Mouse (Mus musculus) erythroblast, adult 5-6 weeks (primary cell): ENCODE measurements around the gene Chuk. TPM values are rescaled to one million over a fixed set of nuclear protein-coding genes. Genes with fewer than 3 reads are reported as not detected.

Source experiments
- ATAC-seq: replicated peaks from 2 replicates; pipeline ENCODE4 v1.8.0; 2016; ENCODE audit warnings: moderate number of reproducible peaks, mild to moderate bottlenecking, moderate TSS enrichment, inconsistent platforms; ENCODE audit not compliant: poor library complexity, low FRiP score, severe bottlenecking
- total RNA-seq, 2 experiments: library from RNA; stranded (forward) in 1 of 2; stranded (reverse) in 1 of 2; fragments of 150-400 nt in 1 of 2; fragments of 200-764, 138-1000 nt in 1 of 2; gene quantifications; 2 replicates each; pipeline versions ENCODE4 v1.2.3 to v1.2.4; 2015 to 2017; ENCODE audit warnings: low replicate concordance in 2 of 2

Gene Chuk
- total RNA-seq, 2 experiments from 2014 or later, result 19.0 to 46.2 TPM

DNA sequence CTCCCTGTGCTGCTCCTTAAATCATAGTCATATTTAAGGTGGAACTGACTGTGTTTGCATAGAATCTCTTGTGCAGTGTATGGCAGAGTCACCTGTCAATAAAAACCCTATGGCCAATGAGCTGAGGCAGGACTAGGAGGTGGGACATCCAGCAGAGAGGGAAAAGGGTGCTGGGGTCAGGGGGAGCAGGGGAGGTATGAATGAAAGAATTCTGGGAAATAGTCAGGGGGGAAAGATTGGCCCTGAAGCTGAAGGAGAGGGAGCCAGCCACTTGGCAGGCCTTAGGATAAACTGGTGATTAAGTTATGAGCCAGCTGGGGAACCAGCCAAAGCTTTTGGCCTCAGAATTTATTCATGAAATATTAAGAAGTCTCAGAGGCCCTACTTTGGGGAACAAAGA, 1.7 kb upstream of the Chuk start:
- no peak for ATAC-seq

DNA sequence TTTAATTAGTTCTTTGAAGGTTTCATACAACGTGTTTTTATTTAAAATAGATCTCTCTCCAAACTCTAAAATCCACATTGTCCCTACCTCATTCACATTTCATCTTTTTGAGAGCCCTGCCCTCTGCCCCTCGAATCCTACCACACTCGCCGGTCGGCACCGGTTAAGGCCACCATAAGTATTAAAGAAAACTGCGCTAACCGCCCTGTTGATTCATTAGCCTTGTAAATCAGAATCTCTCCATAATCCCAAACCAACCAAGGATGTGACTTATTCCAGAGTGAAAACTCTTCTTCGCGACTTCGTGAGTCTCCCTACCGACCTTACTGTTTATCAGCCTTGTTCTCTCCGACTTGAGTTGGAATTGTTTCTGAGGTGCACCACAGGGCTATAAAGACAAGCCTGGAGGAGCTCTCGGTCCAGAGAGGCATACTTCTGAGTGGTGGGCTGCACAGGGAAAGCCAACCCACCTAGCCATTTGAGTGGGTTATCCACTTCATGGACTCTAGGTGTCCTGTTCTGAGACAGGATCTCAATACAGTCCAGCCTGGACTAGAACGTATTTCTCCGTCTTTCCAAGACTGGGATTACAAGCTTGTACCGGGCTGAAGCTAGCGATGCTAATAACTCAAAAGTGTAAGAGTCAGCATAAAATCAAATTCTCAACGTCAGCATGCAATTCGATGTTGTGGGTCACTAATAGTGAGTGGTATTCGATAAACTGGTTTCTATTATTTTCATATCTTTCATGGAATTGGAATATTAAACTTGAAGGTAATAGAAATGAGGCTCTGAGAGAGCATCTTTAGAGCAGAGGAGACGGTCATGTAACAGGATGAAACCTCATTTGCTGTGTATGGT, 611 bp upstream of the Chuk start:
- peak; percentile 45 for ATAC-seq

- ATAC-seq, result no peak
These were observed 2.9 kb downstream of the Chuk start for GRCm38 (mm10) chr19:44104393-44104792.

- ATAC-seq, result no peak
These were observed 4.3 kb downstream of the Chuk start for GRCm38 (mm10) chr19:44103001-44103400.

GRCm38 (mm10) chr19:44100840-44101239, 6.4 kb downstream of the Chuk start:
- no peak for ATAC-seq

DNA sequence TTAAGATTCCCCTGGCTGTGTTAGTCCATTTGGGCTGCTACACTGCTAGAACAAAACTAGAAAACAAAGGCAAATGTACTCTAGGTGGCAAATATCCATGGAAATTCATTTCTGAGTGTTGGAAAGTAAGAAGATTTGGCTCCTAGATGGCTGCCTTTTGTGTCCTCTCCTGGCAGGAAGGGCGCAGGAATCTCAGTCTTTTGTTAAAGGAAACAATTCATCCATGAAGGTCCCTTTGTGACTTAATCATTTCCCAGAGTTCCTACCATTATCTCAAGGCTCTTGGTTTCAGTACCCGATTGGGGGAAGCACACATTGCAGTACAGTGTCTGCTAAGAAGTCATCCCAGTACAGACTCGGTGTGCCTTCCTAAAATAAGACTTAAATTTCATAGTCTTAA, 21.0 kb downstream of the Chuk start:
- ATAC-seq, result no peak

DNA sequence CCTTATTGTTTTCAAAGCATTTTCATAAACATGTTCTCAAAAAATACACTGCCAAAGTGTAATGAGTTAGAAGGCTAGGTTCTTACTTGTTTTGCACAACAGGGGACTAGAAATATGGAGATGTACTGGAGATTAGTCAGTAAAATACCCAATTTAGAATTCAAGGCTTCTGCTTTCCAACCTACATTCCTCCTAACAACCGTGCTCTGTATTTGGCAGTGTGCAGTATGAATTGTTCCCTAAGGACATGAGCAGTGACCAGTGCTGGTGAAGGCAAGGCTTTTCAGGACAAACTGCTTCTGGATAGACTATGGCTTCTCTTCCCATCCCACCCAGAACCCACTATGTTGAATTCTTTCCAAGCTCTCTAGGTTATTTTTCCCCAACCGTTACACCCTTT, 26.4 kb downstream of the Chuk start:
- no peak for ATAC-seq

DNA sequence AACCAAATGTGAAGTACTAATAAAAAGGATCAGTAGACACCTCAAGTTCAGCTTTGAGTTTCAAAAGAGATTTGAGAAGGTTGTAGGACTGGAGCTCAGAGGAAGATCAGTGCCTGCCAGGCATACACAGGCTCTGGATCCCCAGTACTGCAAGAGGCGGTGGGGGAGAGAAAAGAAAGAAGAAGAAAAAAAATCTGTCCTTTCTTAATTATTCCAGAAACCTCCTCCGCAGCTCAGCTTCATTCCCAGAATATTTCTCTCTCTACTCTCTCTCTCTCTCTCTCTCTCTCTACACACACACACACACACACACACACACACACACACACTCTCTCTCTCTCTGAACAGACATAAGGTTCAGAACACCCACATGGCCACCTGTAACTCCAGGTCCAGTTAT, 27.3 kb downstream of the Chuk start:
- no peak for ATAC-seq

GRCm38 (mm10) chr19:44077024-44077423, 30.3 kb downstream of the Chuk start:
- no peak for ATAC-seq

DNA sequence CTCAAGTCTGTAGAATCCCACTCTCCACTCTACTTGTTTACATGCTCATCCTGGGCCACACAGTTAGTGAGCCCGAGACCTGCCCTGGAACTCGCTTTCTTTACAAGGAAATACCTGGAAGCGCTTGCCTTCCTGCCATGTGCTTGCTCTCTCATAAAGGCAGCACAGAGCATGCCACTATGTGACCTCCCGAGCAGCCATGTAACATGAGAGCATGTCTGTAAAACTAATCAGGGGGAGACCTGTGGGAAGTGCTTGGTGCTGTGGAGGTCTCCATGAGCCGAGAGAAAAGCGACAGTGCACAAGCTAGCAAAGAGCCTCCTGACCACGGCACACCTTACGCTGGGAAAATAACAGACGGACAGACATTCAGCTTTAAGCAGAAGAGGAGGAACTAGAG, 30.8 kb downstream of the Chuk start:
- ATAC-seq, result no peak

GRCm38 (mm10) chr19:44074986-44075385, 32.3 kb downstream of the Chuk start:
- ATAC-seq, result no peak

- no peak for ATAC-seq
These were observed 36.1 kb downstream of the Chuk start for GRCm38 (mm10) chr19:44071166-44071565.

GRCm38 (mm10) chr19:44069914-44070232, 37.4 kb downstream of the Chuk start:
- ATAC-seq, result no peak

GRCm38 (mm10) chr19:44069121-44069913, 38.0 kb downstream of the Chuk start, which contains the start of gene Erlin1:
Gene Erlin1 (minus strand): TSS chr19:44069785.
- ATAC-seq, result peak; percentile 88

DNA sequence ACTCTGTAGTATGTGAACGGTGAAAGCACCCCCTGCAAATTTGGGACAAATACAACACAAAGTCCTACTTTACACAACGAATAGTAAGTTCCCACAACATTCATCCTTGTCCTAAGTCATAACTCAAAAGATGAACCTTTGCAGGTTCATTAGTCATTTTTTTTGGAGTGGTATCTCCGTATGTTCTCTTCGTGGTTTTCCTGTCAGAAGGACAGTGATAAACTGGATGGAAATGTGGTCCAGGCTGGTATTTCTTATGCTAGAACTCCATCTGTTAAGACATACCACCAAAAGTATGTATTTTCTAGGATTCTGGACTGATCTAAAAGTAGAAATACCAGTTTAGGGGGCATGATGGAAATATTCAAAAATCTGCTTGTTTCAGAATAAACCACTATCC, 39.0 kb downstream of the Chuk start:
- ATAC-seq, result no peak

GRCm38 (mm10) chr19:44067323-44068049, 39.8 kb downstream of the Chuk start:
- no peak for ATAC-seq

GRCm38 (mm10) chr19:44064734-44065133, 42.5 kb downstream of the Chuk start:
- no peak for ATAC-seq

GRCm38 (mm10) chr19:44063773-44064172, 43.5 kb downstream of the Chuk start:
- ATAC-seq, result no peak

DNA sequence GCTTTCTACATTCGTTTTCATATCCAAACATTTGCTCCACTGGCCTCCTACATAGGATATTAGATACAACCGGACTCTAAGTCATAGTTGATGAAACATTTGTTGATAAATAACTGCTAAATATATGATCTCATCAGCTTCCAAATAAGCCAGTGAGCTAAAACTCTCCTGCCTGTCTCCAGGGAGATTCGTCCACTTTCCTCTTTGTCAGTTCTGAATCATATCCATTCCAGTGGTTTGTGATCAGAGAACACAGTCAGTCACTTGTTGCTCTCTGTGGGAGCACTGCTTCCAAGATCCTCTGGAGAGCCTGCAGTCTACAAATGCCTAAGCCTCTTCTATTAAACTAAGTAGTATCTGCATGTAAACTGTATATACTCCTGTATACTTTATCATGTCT, 47.1 kb downstream of the Chuk start:
- no peak for ATAC-seq

- no peak for ATAC-seq
These were observed 52.0 kb downstream of the Chuk start for GRCm38 (mm10) chr19:44055173-44055826.
